ENCODE assay signal across 22 mouse cellular contexts in genomic region chr3:138847809-138848208, GRCm38 (mm10).
DNase-seq lines count a peak whose midpoint lies in the region; ATAC-seq and TF ChIP-seq lines count a peak whose summit lies in the region.
"Had no signal": no experiment of that assay in that cellular context is flagged by ENCODE, and none has a peak within 500 bp of the region (broad histone marks: within the 10 kb centered on the region; RNA-seq: fewer than 3 reads in every experiment).

No protein-coding gene starts in this region.

- no peak overlapping the region for H3K27ac ChIP-seq in forebrain, embryonic 11.5 days (ENCODE audit: low read depth, low read length)
- no peak overlapping the region for H3K27ac ChIP-seq in forebrain, embryonic 13.5 days
- H3K27ac ChIP-seq in layer of hippocampus, adult 2 months, result no peak overlapping the region
- no peak overlapping the region for H3K27ac ChIP-seq in CH12.LX (ENCODE audit: insufficient read depth, low read depth)
- H3K27ac ChIP-seq: embryonic facial prominence, embryonic 10.5 days; embryonic facial prominence, embryonic 12.5 days had no signal

- H3K9ac ChIP-seq in forebrain, embryonic 11.5 days (ENCODE audit: low read length), result no peak overlapping the region
- no peak overlapping the region for H3K9ac ChIP-seq in forebrain, embryonic 13.5 days
- no peak overlapping the region for H3K9ac ChIP-seq in CH12.LX (ENCODE audit: insufficient read depth, low read depth)
- H3K9ac ChIP-seq: embryonic facial prominence, embryonic 12.5 days had no signal

- H3K79me2 ChIP-seq in CH12.LX (replicated peaks; ENCODE audit: control insufficient read depth, extremely low read depth, insufficient read depth, poor library complexity, severe bottlenecking), result no peaks in the 10 kb centered on the region

- TF ChIP-seq EP300 in CH12.LX (IDR thresholded peaks at IDR 0.05; ENCODE audit: low read length), result no peak

- POLR2A ChIA-PET in Patski (lab: Charles Lee), result no interaction called here

- no peak overlapping the region for H3K4me2 ChIP-seq in forebrain, embryonic 11.5 days (ENCODE audit: low read depth, low read length, severe bottlenecking)
- no peak overlapping the region for H3K4me2 ChIP-seq in forebrain, embryonic 13.5 days
- no peak overlapping the region for H3K4me2 ChIP-seq in CH12.LX (ENCODE audit: insufficient read depth, low read depth, poor library complexity, severe bottlenecking)
- H3K4me2 ChIP-seq: embryonic facial prominence, embryonic 12.5 days had no signal

- H3K4me1 ChIP-seq in forebrain, embryonic 11.5 days (replicated peaks; ENCODE audit: control insufficient read depth, insufficient read depth, low read length), result peaks cover 24% of the 10 kb centered on the region; the same call in 1 of the 2 replicates
- H3K4me1 ChIP-seq in forebrain, embryonic 13.5 days, result peaks cover 37% of the 10 kb centered on the region
- peaks cover 9 to 29% of the 10 kb centered on the region in 2 experiments for H3K4me1 ChIP-seq in CH12.LX (ENCODE audit: control insufficient read depth in 1 of 2, insufficient read depth in 2 of 2)

- TF ChIP-seq RAD21 in CH12.LX (IDR thresholded peaks at IDR 0.05; ENCODE audit: low read depth, low read length), result peak; percentile 4; the same call in 1 of the 2 replicates

- ATAC-seq in forebrain, embryonic 11.5 days (replicated peaks; ENCODE audit: low FRiP score), result no peak
- no peak for ATAC-seq in forebrain, embryonic 13.5 days
- peak; percentile 63 for ATAC-seq in Patski
- ATAC-seq in activated CD4-positive, CD25-positive, alpha-beta regulatory T cell, adult 4 months, result no peak
- ATAC-seq: CD4-positive, CD25-positive, alpha-beta regulatory T cell, adult 4 months; forebrain, embryonic 14.5 days; forebrain, embryonic 16.5 days had no signal

- CTCF ChIA-PET in Patski (lab: Charles Lee), result interaction anchor here (1.0 to 2.1 kb wide), 5 partner anchors 9 to 59 kb away, joined by 3 to 9 read pairs (median 3); no protein-coding TSS in a partner anchor

- dilution Hi-C loops in CH12.LX (cut with MboI; ENCODE audit: extremely low pct_ligation_motif_present, extremely low pct_unique_long_range_greater_than_20kb, low sequenced_read_pairs), result no loop called here

- no peaks in the 10 kb centered on the region for H3K36me3 ChIP-seq in forebrain, embryonic 11.5 days (ENCODE audit: control insufficient read depth, insufficient read depth, low read length)
- no peaks in the 10 kb centered on the region for H3K36me3 ChIP-seq in forebrain, embryonic 13.5 days (ENCODE audit: poor library complexity, severe bottlenecking)
- H3K36me3 ChIP-seq in CH12.LX (replicated peaks in 1 of 2; ENCODE audit: control insufficient read depth in 1 of 2, insufficient read depth in 1 of 2, low read length in 1 of 2), result peaks cover 0 to 8% of the 10 kb centered on the region in 2 experiments
- H3K36me3 ChIP-seq: embryonic facial prominence, embryonic 10.5 days; embryonic facial prominence, embryonic 12.5 days had no signal

- H3K9me3 ChIP-seq in forebrain, embryonic 11.5 days (ENCODE audit: control insufficient read depth, low read length), result no peaks in the 10 kb centered on the region
- H3K9me3 ChIP-seq in forebrain, embryonic 13.5 days (replicated peaks), result no peaks in the 10 kb centered on the region
- H3K9me3 ChIP-seq in CH12.LX (replicated peaks; ENCODE audit: low read length), result no peaks in the 10 kb centered on the region
- H3K9me3 ChIP-seq: embryonic facial prominence, embryonic 10.5 days; embryonic facial prominence, embryonic 12.5 days had no signal

- TF ChIP-seq POLR2A in CH12.LX (IDR thresholded peaks at IDR 0.05; ENCODE audit: low read depth, low read length), result no peak

- TF ChIP-seq CTCF in layer of hippocampus, adult 2 months (conservative IDR thresholded peaks at IDR 0.05), result peak; percentile 50
- TF ChIP-seq CTCF in CH12.LX (conservative IDR thresholded peaks at IDR 0.05 in 1 of 2, IDR thresholded peaks at IDR 0.05 in 1 of 2; ENCODE audit: low read depth in 2 of 2, low read length in 2 of 2) (0 out of 4 replicates have a peak, but pooled peaks of 1 of the 2 experiments have one; percentile 12), Patski (IDR thresholded peaks at IDR 0.05) (peak; percentile 41)

- in situ Hi-C loops in CH12.LX (cut with MboI; ENCODE audit: low pct_ligation_motif_present, low pct_unique_long_range_greater_than_20kb, low sequenced_read_pairs), result no loop called here
- in situ Hi-C loops in Patski (cut with MboI; ENCODE audit: low pct_unique_long_range_greater_than_20kb), result no loop called here

- intact Hi-C loops in heart, postnatal 14 days (cut with DNase I), result no loop called here

- 91% methylated on average over 3 of the region's 3 CpGs for WGBS in forebrain, embryonic 11.5 days
- WGBS in forebrain, embryonic 13.5 days, result 95% methylated on average over 3 of the region's 3 CpGs

- H3K27me3 ChIP-seq in forebrain, embryonic 11.5 days (ENCODE audit: control insufficient read depth, insufficient read depth, low read length), result no peaks in the 10 kb centered on the region
- H3K27me3 ChIP-seq in forebrain, embryonic 13.5 days, result no peaks in the 10 kb centered on the region
- H3K27me3 ChIP-seq in CH12.LX (replicated peaks) (no peaks in the 10 kb centered on the region), Patski (no peaks in the 10 kb centered on the region)
- H3K27me3 ChIP-seq: embryonic facial prominence, embryonic 12.5 days had no signal

- H3K4me3 ChIP-seq in forebrain, embryonic 11.5 days (ENCODE audit: low read depth, low read length), result no peak overlapping the region
- no peak overlapping the region for H3K4me3 ChIP-seq in forebrain, embryonic 13.5 days
- no peak overlapping the region for H3K4me3 ChIP-seq in layer of hippocampus, adult 2 months
- H3K4me3 ChIP-seq in CH12.LX (replicated peaks in 1 of 3; ENCODE audit: low read depth in 2 of 3, low read length in 2 of 3, poor library complexity in 1 of 3), result no peak overlapping the region
- H3K4me3 ChIP-seq: embryonic facial prominence, embryonic 10.5 days; embryonic facial prominence, embryonic 12.5 days had no signal

- DNase-seq in forebrain, embryonic 11.5 days (ENCODE audit: low spot score), result peak; percentile 33
- DNase-seq in layer of hippocampus, adult 2 months (ENCODE audit: low spot score in 2 of 2), result no peak
- no peak for DNase-seq in layer of hippocampus, adult 18-20 months (ENCODE audit: low spot score in 2 of 2)
- no peak for DNase-seq in CH12.LX (ENCODE audit: extremely low read depth)
- DNase-seq in Patski (ENCODE audit: low read depth, low spot score), result no peak
- no peak for DNase-seq in heart, postnatal 14 days
- DNase-seq: adrenal gland, adult 8-10 months; adrenal gland, postnatal 14 days; adrenal gland, postnatal 36 days; B cell, adult 2 months; cerebellum, adult 11-12 months; cerebellum, adult 2 months; cerebellum, adult 9-10 months; cerebellum, postnatal 10 days; cerebellum, postnatal 25 days had no signal

TF ChIP-seq in CH12.LX, 34 proteins besides CTCF, POLR2A, EP300 and RAD21:
- TF ChIP-seq CHD2 (IDR thresholded peaks at IDR 0.05; ENCODE audit: low read length) (no peak), ELF1 (IDR thresholded peaks at IDR 0.05; ENCODE audit: low read depth, low read length) (no peak), POLR2AphosphoS2 (IDR thresholded peaks at IDR 0.05; ENCODE audit: low read depth, low read length) (no peak), RCOR1 (conservative IDR thresholded peaks at IDR 0.05; ENCODE audit: low read depth, low read length) (no peak), MAZ (IDR thresholded peaks at IDR 0.05; ENCODE audit: low read depth, low read length) (no peak)
